Mouse (Mus musculus): ENCODE results near the gene Mybph.

GRCm38 (mm10) chr1:134235391-134235921 lies 42.2 kb downstream of the Mybph start, which contains the start of gene Adora1:
- TF ChIP-seq EP300 (IDR thresholded peaks at IDR 0.05; ENCODE audit: low read depth) (no peak), CTCF (IDR thresholded peaks at IDR 0.05; ENCODE audit: low read depth) (no peak)

All from liver, postnatal 0 days (tissue).